Mouse (Mus musculus) fibroblast of lung, adult 2 months (primary cell): ENCODE data around the gene Bag6.

Source experiments
- DNase-seq: peaks from one replicate; pipeline ENCODE4 v3.0.0-alpha.2; 2011; ENCODE audit warnings: low read depth

Gene Bag6

DNA sequence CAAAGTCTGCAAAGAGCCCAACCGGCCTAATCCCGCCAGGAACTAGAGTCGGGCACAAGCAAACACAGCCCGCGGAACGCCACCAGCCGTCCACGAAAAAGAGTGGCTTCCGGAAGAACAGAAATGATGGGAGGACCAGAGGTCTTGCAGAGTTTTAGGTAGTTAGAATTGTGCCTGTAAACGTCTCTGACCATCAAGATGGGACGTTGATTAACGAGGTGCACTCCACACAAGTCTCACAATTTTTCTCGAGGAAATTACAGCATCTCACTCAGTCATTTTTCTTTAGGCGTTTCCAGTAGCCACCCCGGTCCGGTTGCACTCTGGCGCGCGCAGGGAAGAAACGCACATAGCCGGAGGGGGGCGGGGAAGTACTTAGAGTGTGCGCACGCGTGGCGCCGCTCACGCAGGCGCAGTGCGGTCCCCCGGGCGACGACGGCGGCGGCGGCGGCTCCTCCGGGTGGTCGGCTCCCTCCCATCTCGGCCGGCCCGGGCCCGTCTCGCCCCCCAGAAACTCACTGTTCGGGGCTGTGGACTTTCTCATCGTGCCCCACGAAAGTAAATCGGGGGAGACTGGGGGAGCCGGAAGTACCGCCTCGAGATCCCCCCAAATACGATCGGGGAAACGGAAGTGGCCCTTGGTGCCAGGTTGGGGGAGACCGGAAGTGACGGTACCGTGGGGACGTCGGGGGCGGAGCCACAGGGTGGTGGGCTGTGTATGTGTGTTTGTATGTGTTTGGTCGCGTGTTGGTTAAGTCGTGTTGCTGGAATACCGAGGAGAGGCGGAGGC lies at the start of gene Bag6:
Gene Bag6, plus strand, starts transcription at position 378 of the 790 bp plus-strand sequence.
- DNase-seq = peak; percentile 79

DNA sequence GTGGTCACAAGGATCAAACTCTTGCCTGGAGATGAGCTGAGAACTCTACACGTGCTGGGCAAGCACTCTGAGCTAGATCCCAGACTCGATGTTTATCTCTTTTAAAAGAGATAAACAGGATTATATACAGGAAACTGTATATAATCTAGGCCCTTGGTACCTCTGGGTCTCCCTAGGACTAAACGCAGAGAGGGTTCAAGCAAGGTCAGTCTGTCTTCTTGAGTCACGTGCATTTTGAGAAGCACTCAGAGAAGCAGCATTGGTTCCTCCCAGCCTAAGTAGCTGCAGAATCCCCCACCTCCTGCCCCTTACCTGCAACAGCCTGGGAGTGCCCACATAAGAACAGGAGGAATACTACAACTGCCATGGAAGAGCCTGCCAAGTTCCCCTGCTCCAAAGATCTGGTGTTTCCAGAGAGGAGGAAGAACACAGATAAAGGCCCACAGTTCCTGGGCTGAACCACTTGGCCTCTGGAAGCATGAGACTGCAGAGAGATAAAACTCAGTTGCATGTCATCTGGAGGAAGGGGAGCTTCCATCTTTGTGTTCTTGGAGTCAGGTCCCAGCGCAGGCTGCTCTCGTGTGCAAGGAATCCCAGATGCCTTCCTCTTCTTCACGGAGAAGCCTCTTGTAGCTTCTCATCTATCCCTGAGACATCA lies 49.6 kb upstream of the Bag6 start, which contains the start of gene Ly6g6f:
Gene Ly6g6f, minus strand, starts transcription at position 403 of the 658 bp plus-strand sequence.
- DNase-seq = no peak

DNA sequence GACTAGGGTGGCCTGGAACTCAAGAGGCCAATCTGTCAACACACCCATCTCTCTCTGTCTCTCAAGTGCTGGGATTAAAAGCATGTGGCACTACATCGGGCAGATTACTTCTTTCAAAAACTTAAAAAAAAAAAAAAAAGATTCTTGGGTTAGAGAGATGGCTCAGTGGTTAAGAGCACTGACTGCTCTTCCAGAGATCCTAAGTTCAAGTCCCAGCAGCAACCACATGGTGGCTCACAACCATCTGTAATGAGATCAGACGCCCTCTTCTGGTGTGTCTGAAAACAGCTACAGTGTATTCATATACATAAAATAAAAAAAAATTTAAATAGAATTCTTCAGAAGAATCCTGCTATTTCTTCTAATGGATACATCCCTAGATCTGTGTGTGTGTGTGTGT lies 46.8 kb upstream of the Bag6 start:
- DNase-seq = no peak

DNA sequence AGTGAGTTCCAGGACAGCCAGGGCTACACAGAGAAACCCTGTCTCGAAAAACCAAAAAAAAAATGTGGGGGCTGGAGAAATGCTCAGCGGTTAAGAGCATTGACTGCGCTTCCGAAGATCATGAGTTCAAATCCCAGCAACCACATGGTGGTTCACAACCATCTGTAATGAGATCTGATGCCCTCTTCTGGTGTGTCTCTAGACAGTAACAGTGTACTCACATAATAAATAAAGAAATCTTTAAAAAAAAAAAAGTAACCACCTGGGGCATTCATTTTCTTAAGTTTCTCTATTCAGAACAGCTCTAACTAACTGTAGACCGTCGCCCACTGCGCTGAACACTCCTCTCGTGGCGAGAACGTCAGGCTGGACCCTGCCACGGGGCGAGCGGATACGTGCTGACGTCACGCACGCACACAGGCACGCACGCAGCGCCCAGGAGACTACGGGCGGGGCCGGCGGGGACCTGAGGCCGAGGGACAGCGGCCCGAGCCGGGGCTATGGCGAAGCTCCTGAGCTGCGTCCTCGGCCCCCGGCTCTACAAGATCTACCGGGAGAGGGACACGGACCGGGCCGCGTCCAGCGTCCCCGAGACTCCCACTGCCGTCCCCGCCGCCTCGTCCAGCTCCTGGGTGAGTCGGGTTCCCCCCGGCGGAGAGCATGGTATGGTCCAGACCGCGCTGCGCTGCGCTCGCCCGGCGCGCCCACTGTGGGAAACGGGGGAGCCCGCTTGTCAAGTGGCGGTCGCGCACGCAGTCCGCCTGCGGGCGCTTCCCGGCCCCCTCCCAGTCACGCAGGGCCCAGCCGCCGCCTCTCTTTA lies 45.9 kb upstream of the Bag6 start, which contains the start of gene Abhd16a:
Gene Abhd16a, plus strand, starts transcription at position 439 of the 820 bp plus-strand sequence.
- peak; percentile 71 for DNase-seq

DNA sequence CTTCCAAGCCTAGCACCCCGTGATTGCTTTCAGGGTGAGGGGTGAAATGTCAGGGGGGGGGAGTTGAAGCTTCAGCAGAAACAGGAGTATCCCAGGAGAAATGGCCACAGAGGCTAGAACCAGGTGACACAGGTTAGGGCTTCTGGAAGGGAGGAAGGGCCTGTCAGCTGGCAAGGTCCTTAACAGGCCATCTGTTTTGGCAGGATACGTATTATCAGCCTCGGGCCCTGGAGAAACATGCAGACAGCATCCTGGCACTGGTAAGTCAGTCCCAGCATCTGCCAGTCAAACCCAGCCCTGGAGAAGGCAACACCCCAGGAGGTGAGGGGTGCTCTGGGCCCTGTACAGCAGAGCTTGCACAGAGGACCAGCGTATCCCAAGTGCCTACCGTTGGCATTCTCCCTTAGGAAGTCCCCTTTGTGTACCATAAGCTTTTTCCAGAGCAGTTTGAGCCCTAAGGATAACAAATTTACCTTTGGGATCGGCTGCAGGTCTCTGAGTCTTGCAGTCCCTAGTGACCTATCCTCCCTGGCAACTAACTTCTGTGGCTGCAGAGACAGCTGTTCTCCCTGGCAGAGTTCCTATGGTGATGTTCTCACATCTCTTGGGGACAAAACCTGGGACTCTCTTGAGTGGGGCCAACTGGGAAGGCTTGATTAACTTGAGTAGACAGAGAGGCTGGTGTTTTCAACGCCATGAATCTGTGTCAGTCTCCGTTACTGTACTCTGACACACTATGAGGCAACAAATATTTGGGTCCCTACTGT lies 44.6 kb upstream of the Bag6 start:
- no peak for DNase-seq

DNA sequence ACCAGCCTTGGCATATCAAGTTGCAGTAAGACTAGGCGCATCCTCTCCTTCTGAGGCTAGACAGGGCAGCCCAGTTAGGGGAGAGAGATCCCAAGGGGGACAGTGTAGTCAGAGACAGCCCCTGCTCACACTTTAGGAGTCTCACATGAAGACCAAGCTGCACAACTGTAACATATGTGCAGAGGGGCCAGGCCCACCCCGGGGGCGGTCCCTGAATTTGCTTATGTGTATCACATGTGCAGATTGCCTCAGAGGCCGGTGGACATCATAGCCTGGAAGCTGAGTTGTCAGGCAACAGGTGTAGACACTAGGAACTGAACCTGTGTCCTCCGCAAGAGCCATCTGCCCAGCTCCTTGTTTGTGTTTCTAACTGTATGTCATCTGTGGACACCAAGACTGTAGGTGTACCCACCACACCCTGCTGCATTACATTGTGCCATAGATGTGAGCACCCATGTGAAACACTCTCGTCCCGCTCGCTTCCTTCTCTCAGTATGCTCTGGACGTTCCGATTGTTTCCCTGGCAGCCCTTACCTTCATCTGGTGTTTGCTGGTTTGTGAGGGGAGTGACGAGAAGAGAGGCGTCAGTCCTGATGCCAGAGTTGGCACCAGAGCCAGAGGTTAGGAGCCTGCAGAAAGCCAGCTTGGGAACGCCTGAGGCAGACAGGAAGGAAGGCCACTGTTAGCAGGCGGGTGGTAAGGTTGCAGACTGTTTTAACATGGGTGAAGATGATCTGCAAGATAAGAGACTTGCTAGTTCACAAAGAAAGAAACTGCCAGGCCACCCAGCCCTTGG lies 42.4 kb upstream of the Bag6 start:
- no peak for DNase-seq

DNA sequence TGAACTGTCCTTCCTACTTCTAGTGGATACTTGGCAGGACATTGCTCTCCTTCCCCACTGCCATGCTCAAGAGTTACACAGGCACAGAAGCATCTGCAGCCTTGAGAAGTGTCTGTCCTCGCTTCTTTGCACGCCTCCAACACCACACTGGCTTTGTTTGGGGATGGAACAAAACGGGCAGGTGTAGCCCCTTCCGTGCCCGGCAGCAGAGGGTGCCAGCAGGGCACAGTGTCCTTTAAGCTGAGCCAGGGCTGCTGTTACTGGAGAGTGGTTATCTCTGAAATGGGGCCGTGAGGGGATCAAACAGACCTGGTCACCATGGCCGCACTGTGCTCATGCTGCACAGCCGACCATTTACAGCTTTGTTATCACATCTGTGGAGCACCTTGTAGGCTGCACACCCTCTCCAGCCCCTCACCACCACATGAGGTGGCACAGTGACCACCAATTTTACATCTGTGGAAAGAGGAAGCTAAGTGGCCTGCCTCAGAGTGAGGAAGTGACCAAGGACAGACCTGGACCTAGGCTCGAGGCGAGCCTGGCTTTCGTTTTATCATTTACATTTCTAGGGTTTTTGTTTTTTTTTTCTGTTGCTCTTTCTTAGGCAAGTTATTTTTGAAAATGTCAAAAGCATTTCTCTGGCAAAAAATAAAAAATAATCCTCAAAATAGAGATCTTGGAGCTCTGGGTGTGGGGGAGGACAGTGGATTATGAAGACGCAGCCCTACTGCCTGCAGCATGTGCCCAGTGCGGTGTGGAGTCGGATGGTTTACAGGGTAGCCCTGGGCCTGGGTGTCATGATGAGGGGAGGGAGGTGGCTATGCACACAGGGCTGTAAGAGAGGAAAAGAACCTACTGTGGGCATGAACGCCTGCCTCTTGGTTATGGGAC lies 40.3 kb upstream of the Bag6 start:
- no peak for DNase-seq

DNA sequence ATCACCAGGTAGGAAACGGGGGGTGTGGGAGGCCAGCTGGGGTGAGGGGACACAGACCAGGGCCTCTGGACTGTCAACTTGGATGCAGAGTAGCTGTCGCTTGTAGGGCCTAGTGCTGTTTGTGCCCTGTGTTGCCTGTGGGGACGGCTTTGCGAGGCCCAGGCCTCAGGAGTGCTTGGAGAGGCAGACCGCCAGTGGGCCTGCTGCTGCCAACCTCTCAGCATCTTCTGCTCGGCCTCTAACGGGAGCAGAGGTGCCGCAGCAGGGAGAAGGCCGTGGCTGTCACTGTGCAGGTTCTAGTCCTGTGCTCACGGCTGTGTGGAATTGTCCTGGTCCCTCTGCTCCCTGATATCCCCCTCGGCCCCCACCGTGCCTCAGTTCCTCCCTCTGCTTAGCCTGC lies 38.4 kb upstream of the Bag6 start:
- DNase-seq = no peak

DNA sequence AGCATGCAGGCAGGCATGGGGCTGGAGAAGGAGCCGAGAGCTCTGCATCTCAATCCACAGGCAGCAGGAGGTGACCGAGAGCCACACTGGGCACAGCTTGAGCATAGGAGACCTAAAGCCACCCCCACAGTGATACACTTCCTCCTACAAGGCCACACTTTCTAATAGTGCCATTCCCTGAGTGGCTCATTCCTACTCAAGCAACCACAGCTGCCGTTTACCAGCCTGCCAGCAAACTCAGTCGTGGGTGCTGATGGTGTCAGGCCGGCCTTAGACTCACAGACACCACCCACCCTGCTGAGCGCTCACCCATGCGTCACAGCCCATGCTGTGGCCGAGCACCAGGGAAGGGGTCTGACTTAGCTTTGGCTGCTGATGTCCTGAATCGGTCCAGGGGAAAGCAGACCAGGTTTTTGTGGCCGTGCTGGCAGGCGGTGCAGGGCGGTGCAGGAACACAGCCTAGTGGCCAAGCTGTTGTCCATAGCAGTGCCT lies 37.8 kb upstream of the Bag6 start:
- no peak for DNase-seq

DNA sequence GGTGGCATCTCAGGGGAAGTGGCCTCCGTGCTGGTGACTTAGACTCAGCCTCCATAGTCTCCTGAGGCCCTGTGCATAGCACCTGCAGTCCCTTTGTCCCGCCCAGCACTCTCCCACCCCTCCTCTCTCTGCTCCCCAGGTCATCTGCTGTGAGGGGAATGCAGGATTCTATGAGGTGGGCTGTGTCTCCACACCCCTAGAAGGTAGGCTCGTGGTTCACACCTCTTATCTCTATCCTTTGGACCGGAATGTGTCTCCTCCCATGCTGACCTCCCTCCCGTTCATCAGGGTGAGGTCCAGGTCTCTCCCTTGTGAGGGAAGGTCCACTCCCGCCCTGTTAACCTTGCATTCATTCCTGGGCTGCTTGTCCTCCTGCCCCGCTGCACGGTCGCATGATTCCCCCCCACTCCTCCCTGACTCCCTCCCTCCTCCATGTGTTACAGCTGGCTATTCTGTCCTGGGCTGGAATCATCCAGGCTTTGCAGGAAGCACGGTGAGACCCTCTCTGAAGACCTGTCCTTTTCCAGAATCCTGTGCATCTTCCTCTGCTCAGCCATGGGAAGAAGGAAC lies 34.7 kb upstream of the Bag6 start:
- no peak for DNase-seq

DNA sequence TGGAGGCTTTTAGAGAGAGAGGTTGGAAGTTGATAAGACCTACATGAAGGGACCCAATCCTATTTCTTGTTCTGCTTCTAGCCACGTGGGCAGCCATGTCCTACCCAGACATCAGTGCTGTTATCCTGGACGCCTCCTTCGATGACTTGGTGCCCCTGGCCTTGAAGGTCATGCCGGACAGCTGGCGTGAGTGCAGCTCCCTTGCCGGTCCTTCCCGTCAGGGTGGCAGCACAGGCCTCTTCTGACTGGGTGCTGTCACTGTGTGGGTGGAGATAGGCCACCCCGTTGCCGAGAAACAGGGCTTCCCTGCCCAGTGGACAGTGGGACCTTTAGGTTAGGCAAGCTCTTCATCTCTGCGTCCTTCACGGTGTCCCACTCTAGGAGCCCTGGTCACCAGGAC lies 33.8 kb upstream of the Bag6 start:
- no peak for DNase-seq

DNA sequence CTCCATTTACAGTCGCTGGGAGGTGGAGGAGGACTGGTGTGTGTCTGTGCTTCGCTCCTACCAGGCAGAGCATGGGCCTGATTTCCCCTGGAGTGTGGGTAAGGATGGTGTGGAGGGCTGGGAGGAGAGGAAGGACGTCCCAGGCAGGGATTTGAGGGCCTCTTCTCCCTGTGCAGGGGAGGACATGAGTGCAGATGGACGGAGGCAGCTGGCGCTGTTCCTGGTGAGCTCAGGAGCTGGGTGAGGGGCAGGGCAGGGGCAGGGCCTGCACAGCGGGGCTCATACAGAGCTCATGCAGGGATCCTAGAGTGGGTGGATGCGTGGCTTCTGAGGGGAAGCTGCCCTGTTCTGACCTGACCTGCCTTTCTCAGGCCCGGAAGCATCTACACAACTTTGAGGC lies 32.7 kb upstream of the Bag6 start:
- no peak for DNase-seq

DNA sequence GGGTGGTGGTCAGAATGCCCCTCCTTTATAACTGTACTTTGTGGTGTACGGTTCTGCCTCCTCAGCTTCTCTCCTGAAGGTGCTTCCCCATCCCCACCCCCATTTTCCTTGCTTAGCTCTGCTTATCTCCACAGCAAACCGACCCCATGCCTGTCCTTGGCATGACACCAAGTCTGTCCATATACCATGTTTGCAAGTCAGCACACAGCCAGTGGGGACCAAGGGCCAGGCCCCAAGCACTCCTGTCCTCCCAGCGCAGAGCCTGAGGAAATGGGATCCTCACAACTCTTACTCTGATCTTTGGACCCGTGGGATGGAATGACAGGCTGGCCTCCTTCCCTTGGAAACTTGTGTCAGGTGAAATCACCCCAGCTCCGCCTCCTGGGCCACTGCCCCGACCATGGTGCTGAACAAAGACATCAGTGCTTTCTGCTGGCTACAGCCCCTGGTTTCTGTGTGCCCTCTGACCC lies 31.7 kb upstream of the Bag6 start:
- no peak for DNase-seq

DNA sequence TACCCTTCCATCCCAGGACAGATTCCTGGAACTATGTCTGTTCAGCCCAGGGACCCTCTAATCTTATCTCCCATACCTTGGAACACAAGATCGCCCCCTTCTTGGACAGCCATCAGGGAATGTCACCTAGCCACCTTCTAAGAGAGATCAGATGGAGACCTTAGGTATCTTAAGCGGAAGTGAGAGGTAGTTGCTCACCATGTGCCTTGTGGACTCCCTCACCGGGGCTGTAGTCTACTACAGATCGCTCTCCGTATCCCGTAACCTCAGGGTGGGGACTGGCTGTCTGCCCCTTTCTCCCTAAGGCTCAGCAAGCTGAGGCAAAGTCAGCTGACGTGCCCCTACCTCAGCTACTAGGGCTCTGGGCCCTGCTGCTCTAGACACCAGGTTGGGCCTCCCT lies 30.9 kb upstream of the Bag6 start:
- DNase-seq = no peak

DNA sequence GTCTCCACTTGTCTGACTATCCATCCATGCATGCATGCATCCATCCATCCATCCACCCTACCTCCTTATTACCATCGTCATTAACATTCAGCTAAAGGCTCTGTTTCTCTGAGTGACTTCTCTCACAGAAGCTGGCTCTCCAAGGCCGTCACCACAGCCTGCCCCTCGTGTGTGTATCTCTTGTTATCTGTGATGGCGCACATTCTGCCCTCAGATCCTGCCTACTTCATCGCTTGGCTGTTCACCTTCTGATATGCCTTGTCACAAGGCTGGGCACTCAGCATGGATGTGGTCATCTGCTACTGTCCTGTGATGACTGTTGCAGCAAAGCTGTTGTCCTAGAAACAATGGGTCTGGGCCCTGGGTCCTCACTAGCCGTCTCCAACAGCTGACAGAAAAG lies 30.2 kb upstream of the Bag6 start:
- no peak for DNase-seq

DNA sequence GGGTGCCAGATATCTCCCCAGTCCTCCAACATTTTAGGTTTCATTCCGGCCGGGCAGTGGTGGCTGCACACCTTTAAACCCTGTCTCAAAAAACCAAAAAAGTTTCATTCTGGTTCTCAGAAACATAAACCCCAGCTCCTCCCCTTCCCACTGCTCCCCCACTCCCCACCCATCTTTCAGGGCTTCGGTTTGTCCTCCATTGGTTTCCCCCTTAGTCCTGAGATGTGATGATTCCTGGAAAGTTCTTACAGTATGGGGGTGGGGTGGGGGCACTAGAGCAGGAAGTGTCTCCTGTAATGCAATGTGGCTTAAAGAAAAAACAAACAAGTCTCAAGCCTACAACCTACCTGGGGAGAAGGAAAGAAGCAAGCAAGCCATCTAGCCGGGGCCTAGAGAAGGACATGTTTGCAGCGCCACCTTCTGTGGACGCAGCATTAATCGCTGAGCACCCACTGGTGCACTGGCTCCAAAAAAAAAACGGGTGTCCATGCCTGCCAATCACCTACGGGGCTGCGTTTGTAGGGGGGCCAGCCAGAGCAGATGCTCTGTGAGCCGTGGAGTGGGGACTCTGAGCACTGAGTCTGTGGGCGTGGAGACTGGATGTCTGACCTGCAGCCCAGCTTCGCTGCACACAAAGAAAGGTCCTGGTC lies 29.1 kb upstream of the Bag6 start:
- DNase-seq = no peak

DNA sequence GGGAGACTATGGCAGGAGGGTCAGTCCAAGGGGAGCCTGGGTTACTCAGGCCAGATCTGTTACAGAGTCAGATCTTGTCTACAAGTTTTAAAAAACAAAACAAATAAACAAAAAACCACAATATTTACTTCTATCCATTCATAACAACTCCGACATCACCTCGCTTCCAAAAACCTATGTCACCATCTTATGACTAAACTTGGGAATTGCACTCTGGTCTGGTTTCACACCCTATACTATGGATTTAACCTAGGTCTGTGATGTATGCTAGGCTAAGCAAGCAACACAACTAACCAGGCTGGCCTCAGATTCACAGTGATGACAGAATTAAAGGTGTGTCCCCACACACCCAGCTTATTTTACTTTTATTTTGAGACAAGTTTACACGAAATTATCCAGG lies 28.5 kb upstream of the Bag6 start:
- DNase-seq = no peak

DNA sequence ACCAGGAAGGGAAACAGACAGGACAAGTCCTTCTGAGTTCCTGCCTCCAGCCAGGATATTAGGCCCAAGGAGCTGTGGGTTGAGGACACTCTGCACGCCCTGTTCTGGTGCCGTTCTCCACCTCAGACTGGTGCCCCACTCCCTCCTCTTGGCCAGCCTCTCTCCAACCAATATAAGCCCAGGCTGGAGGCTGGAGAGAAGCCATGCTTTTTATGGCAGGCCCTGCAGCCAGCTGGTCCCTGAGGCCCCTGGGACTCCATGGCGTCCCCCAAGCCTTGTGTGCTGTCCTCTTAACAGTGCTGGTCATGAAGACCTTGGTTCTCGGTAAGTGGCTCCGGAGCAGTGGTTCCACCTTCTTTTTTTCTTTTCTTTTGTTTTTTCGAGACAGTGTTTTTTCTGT lies 26.9 kb upstream of the Bag6 start, which contains the start of gene Ly6g5c:
Gene Ly6g5c, plus strand, starts transcription at position 183 of the 400 bp plus-strand sequence.
- no peak for DNase-seq

DNA sequence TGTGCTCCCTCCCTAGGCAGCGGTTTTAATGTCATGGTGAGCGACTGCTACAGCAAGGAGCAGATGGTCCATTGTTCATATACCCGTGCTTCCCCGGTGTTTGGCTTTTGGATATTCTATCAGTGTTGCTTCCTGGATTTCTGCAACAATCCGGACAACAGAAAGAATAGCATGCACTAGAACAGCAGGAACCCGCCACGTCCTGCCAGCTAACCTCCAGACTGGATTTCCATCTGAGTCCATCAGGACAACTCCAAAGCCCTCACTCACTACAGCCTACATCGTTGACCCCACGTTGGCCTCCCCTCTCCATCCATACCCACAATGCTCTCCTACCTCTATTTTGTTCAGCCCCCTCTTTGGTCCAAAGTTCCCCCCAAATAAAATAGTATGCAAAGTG lies 23.2 kb upstream of the Bag6 start:
- no peak for DNase-seq
